Comparison of ENCODE assay signal across 23 mouse cellular contexts in the genomic region with DNA sequence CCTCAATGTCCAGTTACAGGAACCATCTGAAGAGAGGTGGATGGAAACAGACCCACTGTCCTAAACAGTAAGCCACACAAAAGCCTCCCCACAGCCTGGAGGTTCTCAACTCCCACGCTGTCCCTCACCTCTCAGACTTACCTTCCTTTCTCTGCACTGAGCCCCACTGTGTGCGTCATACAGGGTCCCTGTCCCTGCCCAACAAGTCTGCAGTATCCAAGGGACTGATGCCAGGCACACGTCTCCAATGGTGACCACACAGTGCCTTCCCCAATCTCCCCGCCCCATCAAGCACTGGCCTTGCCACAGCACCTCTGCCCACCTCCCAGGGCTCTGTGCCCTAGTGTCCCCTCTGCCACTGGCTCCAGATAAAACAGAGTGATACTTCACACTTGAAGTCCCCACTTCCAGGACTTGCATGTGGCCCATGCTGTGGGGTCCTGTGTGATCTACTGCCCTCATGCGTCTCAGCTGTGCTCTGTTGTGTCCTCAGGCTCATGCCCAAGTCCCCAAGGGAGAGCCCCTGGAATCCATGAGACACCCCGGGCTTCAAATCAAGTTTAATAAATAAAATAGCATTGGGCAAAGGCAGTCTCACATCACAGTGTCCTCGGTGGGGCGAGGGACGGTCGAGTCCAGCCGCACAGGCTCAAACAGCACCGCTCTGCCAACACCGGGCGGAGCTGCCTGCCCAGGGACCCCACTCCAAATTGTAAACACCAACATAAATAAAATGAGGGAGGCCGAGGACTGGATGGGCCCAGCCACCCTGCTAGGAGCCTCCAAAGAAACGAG. TPM values are rescaled to one million over a fixed set of nuclear protein-coding genes. Genes with fewer than 3 reads are reported as not detected.
DNase-seq lines count a peak whose midpoint lies in the region; ATAC-seq and TF ChIP-seq lines count a peak whose summit lies in the region.
"Had no signal": no experiment of that assay in that cellular context is flagged by ENCODE, and none has a peak within 500 bp of the region (broad histone marks: within the 10 kb centered on the region; RNA-seq: fewer than 3 reads in every experiment).

No protein-coding gene starts in this region.

- peaks cover 72% of the 10 kb centered on the region for H3K36me3 ChIP-seq in hindbrain, embryonic 10.5 days
- H3K36me3 ChIP-seq in hindbrain, embryonic 11.5 days (ENCODE audit: control insufficient read depth, insufficient read depth, low read length) = peaks cover 19% of the 10 kb centered on the region

- no peaks in the 10 kb centered on the region for H3K9me3 ChIP-seq in hindbrain, embryonic 10.5 days
- H3K9me3 ChIP-seq in hindbrain, embryonic 11.5 days (ENCODE audit: control insufficient read depth, low read length) = no peaks in the 10 kb centered on the region
- H3K9me3 ChIP-seq: embryonic facial prominence, embryonic 15.5 days; forebrain, embryonic 13.5 days had no signal

- WGBS in cerebellum, adult 2 months = 73% methylated on average over 16 of the region's 16 CpGs
- 93% methylated on average over 16 of the region's 16 CpGs for WGBS in hindbrain, embryonic 10.5 days
- 96% methylated on average over 16 of the region's 16 CpGs for WGBS in hindbrain, embryonic 11.5 days

- H3K4me1 ChIP-seq in cerebellum, adult 2 months (ENCODE audit: control insufficient read depth, insufficient read depth, low read length) = peaks cover 8% of the 10 kb centered on the region
- H3K4me1 ChIP-seq in hindbrain, embryonic 10.5 days (replicated peaks) = no peaks in the 10 kb centered on the region
- H3K4me1 ChIP-seq in hindbrain, embryonic 11.5 days (replicated peaks; ENCODE audit: control insufficient read depth, insufficient read depth, low read length) = no peaks in the 10 kb centered on the region
- H3K4me1 ChIP-seq in bone marrow macrophage, adult 2 months (ENCODE audit: control insufficient read depth, insufficient read depth, low read length) = peaks cover 27% of the 10 kb centered on the region
- H3K4me1 ChIP-seq: embryonic facial prominence, embryonic 15.5 days; forebrain, embryonic 13.5 days had no signal

- no peak overlapping the region for H3K9ac ChIP-seq in hindbrain, embryonic 11.5 days (ENCODE audit: low read depth, low read length)
- H3K9ac ChIP-seq: embryonic facial prominence, embryonic 15.5 days; forebrain, embryonic 13.5 days; hindbrain, embryonic 14.5 days had no signal

- no peak for ATAC-seq in hindbrain, embryonic 11.5 days (ENCODE audit: low FRiP score)
- ATAC-seq: forebrain, embryonic 13.5 days; intestine, postnatal 0 days had no signal

- no peak overlapping the region for H3K4me2 ChIP-seq in hindbrain, embryonic 11.5 days (replicated peaks; ENCODE audit: low read depth, low read length)
- H3K4me2 ChIP-seq: embryonic facial prominence, embryonic 15.5 days; forebrain, embryonic 13.5 days; hindbrain, embryonic 14.5 days; midbrain, embryonic 11.5 days had no signal

- H3K4me3 ChIP-seq in cerebellum, adult 2 months (replicated peaks; ENCODE audit: insufficient read depth, low read depth, low read length) = no peak overlapping the region
- H3K4me3 ChIP-seq in hindbrain, embryonic 10.5 days = no peak overlapping the region
- no peak overlapping the region for H3K4me3 ChIP-seq in hindbrain, embryonic 11.5 days (ENCODE audit: low read depth, low read length)
- H3K4me3 ChIP-seq in bone marrow macrophage, adult 2 months (ENCODE audit: insufficient read depth, low read length) = no peak overlapping the region
- H3K4me3 ChIP-seq: embryonic facial prominence, embryonic 15.5 days; forebrain, embryonic 13.5 days had no signal

- TF ChIP-seq POLR2A in cerebellum, adult 2 months (IDR thresholded peaks at IDR 0.05; ENCODE audit: borderline replicate concordance, insufficient read depth, low read length) = no peak
- TF ChIP-seq POLR2A in bone marrow macrophage, adult 2 months (IDR thresholded peaks at IDR 0.05; ENCODE audit: borderline replicate concordance, low read depth, low read length) = no peak

- TF ChIP-seq CTCF in cerebellum, adult 2 months (IDR thresholded peaks at IDR 0.05; ENCODE audit: borderline replicate concordance, insufficient read depth, low read depth, low read length) = no peak
- TF ChIP-seq CTCF in bone marrow macrophage, adult 2 months (IDR thresholded peaks at IDR 0.05; ENCODE audit: low read depth, low read length) = no peak

- DNase-seq in cerebellum, adult 9-11 months = peak; percentile 3
- no peak for DNase-seq in cerebellum, adult 2 months
- DNase-seq in hindbrain, embryonic 10.5 days (ENCODE audit: low spot score) = peak; percentile 1
- DNase-seq in hindbrain, embryonic 11.5 days (ENCODE audit: low spot score) = no peak
- peak; percentile 1 for DNase-seq in ovary, postnatal 36 days (ENCODE audit: low spot score)
- no peak for DNase-seq in ovary, postnatal 10 days (ENCODE audit: low spot score)
- DNase-seq in adipocyte (ENCODE audit: low spot score) = no peak
- DNase-seq: adrenal gland, postnatal 10 days; cerebellum, adult 8-10 months; gastrocnemius, postnatal 36 days; kidney, postnatal 14 days; lung, adult 2 months; thymus, postnatal 14 days had no signal

- H3K27me3 ChIP-seq in cerebellum, adult 2 months (ENCODE audit: control insufficient read depth, insufficient read depth, low read length) = no peaks in the 10 kb centered on the region
- 0 out of 2 replicates have a peak, but pooled peaks cover 3% of the 10 kb centered on the region for H3K27me3 ChIP-seq in hindbrain, embryonic 10.5 days (ENCODE audit: insufficient read depth, poor library complexity, severe bottlenecking)
- no peaks in the 10 kb centered on the region for H3K27me3 ChIP-seq in hindbrain, embryonic 11.5 days (ENCODE audit: control insufficient read depth, insufficient read depth, low read length)
- H3K27me3 ChIP-seq: CH12.LX; embryonic facial prominence, embryonic 15.5 days; forebrain, embryonic 13.5 days had no signal

- no peak overlapping the region for H3K27ac ChIP-seq in cerebellum, adult 2 months (ENCODE audit: insufficient read depth, low read length)
- no peak overlapping the region for H3K27ac ChIP-seq in hindbrain, embryonic 10.5 days
- no peak overlapping the region for H3K27ac ChIP-seq in hindbrain, embryonic 11.5 days (ENCODE audit: low read depth, low read length)
- H3K27ac ChIP-seq in bone marrow macrophage, adult 2 months (ENCODE audit: insufficient read depth, low read depth, low read length) = peak overlapping the region; percentile 65
- H3K27ac ChIP-seq: embryonic facial prominence, embryonic 15.5 days; forebrain, embryonic 13.5 days; hindbrain, embryonic 14.5 days had no signal

RNA-seq across cellular contexts. Expression of a gene that starts 6.3 kb away (rescaled TPM):
- 9.2 and 10.4 TPM in 2 replicates for polyA plus RNA-seq in cerebellum, adult 2 months (2012; rRNA removed)
- polyA plus RNA-seq in hindbrain, embryonic 10.5 days (2016; fragmentation: Nextera tagmentation; extraction: Ambion mirVana) = 19.3 and 25.7 TPM in 2 replicates
- polyA plus RNA-seq in hindbrain, embryonic 11.5 days (2014; fragmentation: Nextera tagmentation; extraction: Ambion mirVana) = 12.4 and 16.1 TPM in 2 replicates
- 16.9 and 21.1 TPM in 2 replicates for polyA plus RNA-seq in bone marrow macrophage, adult 2 months (2012; ENCODE audit: insufficient read depth, insufficient read length, missing spikeins)

RNA-seq across cellular contexts. Expression of a gene that starts 15.1 kb away (rescaled TPM):
- polyA plus RNA-seq in cerebellum, adult 2 months (2012; rRNA removed) = 70.3 and 71.8 TPM in 2 replicates
- 70.0 and 77.2 TPM in 2 replicates for polyA plus RNA-seq in hindbrain, embryonic 10.5 days (2016; fragmentation: Nextera tagmentation; extraction: Ambion mirVana)
- 35.4 and 37.8 TPM in 2 replicates for polyA plus RNA-seq in hindbrain, embryonic 11.5 days (2014; fragmentation: Nextera tagmentation; extraction: Ambion mirVana)
- 32.1 and 35.1 TPM in 2 replicates for polyA plus RNA-seq in bone marrow macrophage, adult 2 months (2012; ENCODE audit: insufficient read depth, insufficient read length, missing spikeins)

RNA-seq across cellular contexts. Expression of a gene that starts 47.2 kb away (rescaled TPM):
- polyA plus RNA-seq in cerebellum, adult 2 months (2012; rRNA removed) = not detected in 2 replicates
- polyA plus RNA-seq in hindbrain, embryonic 10.5 days (2016; fragmentation: Nextera tagmentation; extraction: Ambion mirVana) = not detected in 2 replicates
- not detected in 2 replicates for polyA plus RNA-seq in hindbrain, embryonic 11.5 days (2014; fragmentation: Nextera tagmentation; extraction: Ambion mirVana)
- not detected in 2 replicates for polyA plus RNA-seq in bone marrow macrophage, adult 2 months (2012; ENCODE audit: insufficient read depth, insufficient read length, missing spikeins)
- polyA plus RNA-seq: embryonic facial prominence, embryonic 15.5 days; forebrain, embryonic 13.5 days; heart, embryonic 14.5 days; hindbrain, embryonic 14.5 days; intestine, postnatal 0 days; limb, embryonic 14.5 days; lung, adult 2 months; midbrain, embryonic 11.5 days; neural tube, embryonic 14.5 days had no signal

Comparison
In these comparisons a context has a peak if more than half of its experiments do, and no peak if none do; other contexts are left out.
1. DNase-seq: peak in cerebellum, adult 9-11 months (single experiment), hindbrain, embryonic 10.5 days (single experiment) and ovary, postnatal 36 days (single experiment); none in cerebellum, adult 2 months (0 of 2), hindbrain, embryonic 11.5 days (single experiment), ovary, postnatal 10 days (single experiment) and adipocyte (single experiment).